Mouse (Mus musculus) liver, postnatal 0 days (tissue): ENCODE data around the gene Hectd1.

Experiments used
- CTCF ChIP-seq: sonication (generic); IDR thresholded peaks from 2 replicates; pipeline ENCODE4 v1.5.1; 2016; ENCODE audit warnings: antibody characterized with exemption, low read depth
- EP300 ChIP-seq: IDR thresholded peaks from 2 replicates; pipeline ENCODE4 v1.6.1; 2016; ENCODE audit warnings: antibody characterized with exemption, low read depth, mild to moderate bottlenecking

DNA sequence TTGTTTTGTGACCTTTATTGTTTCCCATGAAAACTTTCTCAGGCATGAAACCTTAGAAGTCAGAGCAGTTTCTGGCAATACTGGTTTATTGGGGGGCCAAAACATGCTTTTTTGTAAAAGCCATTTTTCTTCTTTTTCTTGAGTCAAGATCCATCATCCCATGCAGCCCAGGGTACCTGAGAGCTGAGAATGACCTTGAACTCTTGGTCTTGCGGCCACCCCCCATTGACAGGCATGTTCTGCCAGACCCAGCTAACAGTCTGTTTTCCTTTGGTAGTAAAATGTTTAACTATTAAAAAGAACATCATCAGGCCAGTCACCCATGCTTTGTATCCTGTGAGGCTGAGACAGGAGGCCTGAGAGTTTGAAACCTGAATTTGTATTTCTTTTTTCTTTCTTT lies 15.9 kb upstream of the Hectd1 start:
- TF ChIP-seq CTCF = no peak
- TF ChIP-seq EP300 = no peak
